Mouse (Mus musculus): ENCODE measurements at regions not wholly inside any gene's neighbourhood (a gene's known extent, or its start where the extent isn't known, plus 50 kb on each side); places are given as distances from the start of the nearest gene placed in this dataset.

GRCm38 (mm10) chr10:96860366-96860765 lies 243.6 kb downstream of the Btg1 start:
- DNase-seq (ENCODE audit: low spot score): peak; percentile 24

GRCm38 (mm10) chr10:96863230-96863629 lies 246.4 kb downstream of the Btg1 start:
- DNase-seq (ENCODE audit: low spot score): peak; percentile 85

GRCm38 (mm10) chr10:96866468-96866867 lies 249.7 kb downstream of the Btg1 start:
- DNase-seq (ENCODE audit: low spot score): no peak

GRCm38 (mm10) chr10:96871559-96872160 lies 254.9 kb downstream of the Btg1 start:
- no peak for DNase-seq (ENCODE audit: low spot score)

GRCm38 (mm10) chr10:96874646-96875045 lies 257.8 kb downstream of the Btg1 start:
- no peak for DNase-seq (ENCODE audit: low spot score)

- no peak for DNase-seq (ENCODE audit: low spot score)
Measured at GRCm38 (mm10) chr10:96875676-96876075, 258.9 kb downstream of the Btg1 start.

- peak; percentile 63 for DNase-seq (ENCODE audit: low spot score)
Measured at GRCm38 (mm10) chr10:96879425-96879824, 262.6 kb downstream of the Btg1 start.

- peak; percentile 44 for DNase-seq (ENCODE audit: low spot score)
Measured at GRCm38 (mm10) chr10:96880771-96881170, 264.0 kb downstream of the Btg1 start.

GRCm38 (mm10) chr10:96881212-96881611 lies 264.4 kb downstream of the Btg1 start:
- no peak for DNase-seq (ENCODE audit: low spot score)

- DNase-seq (ENCODE audit: low spot score): no peak
Measured at GRCm38 (mm10) chr10:96881660-96882059, 264.9 kb downstream of the Btg1 start.

- no peak for DNase-seq (ENCODE audit: low spot score)
Measured at GRCm38 (mm10) chr10:96901150-96901549, 284.3 kb downstream of the Btg1 start.

- DNase-seq (ENCODE audit: low spot score): no peak
Measured at GRCm38 (mm10) chr10:96905098-96905809, 288.4 kb downstream of the Btg1 start.

GRCm38 (mm10) chr10:96909661-96910315 lies 293.0 kb downstream of the Btg1 start:
- no peak for DNase-seq (ENCODE audit: low spot score)

GRCm38 (mm10) chr10:96921181-96921580 lies 304.4 kb downstream of the Btg1 start:
- DNase-seq (ENCODE audit: low spot score): no peak

GRCm38 (mm10) chr10:96924266-96924672 lies 307.5 kb downstream of the Btg1 start:
- DNase-seq (ENCODE audit: low spot score): peak; percentile 73

GRCm38 (mm10) chr10:96924722-96925121 lies 307.9 kb downstream of the Btg1 start:
- peak; percentile 84 for DNase-seq (ENCODE audit: low spot score)

GRCm38 (mm10) chr10:96925771-96926170 lies 309.0 kb downstream of the Btg1 start:
- DNase-seq (ENCODE audit: low spot score): peak; percentile 77

- peak; percentile 51 for DNase-seq (ENCODE audit: low spot score)
Measured at GRCm38 (mm10) chr10:96934661-96935060, 317.9 kb downstream of the Btg1 start.

GRCm38 (mm10) chr10:96940887-96941518 lies 324.2 kb downstream of the Btg1 start:
- DNase-seq (ENCODE audit: low spot score): no peak

GRCm38 (mm10) chr10:96944229-96944628 lies 327.4 kb downstream of the Btg1 start:
- no peak for DNase-seq (ENCODE audit: low spot score)

GRCm38 (mm10) chr10:96947971-96948370 lies 331.2 kb downstream of the Btg1 start:
- no peak for DNase-seq (ENCODE audit: low spot score)

GRCm38 (mm10) chr10:96948871-96949270 lies 332.1 kb downstream of the Btg1 start:
- no peak for DNase-seq (ENCODE audit: low spot score)

Data from adipocyte (in vitro differentiated cells).